Mouse (Mus musculus): ENCODE results near the gene Sumo1. TPM values are rescaled to one million over a fixed set of nuclear protein-coding genes. Genes with fewer than 3 reads are reported as not detected.

The Sumo1 gene
- total RNA-seq, 1 experiment = 161 TPM

- Histone ChIP-seq H3K4me1 (ENCODE audit: control insufficient read depth in 2 of 2, insufficient read depth in 2 of 2, low read length in 2 of 2, poor library complexity in 1 of 2) (peaks cover 0 to 6% of the 10 kb centered on the region in 2 experiments; a peak in 3 of 4 replicates), H3K9ac (ENCODE audit: insufficient read depth, low read depth, low read length, poor library complexity, severe bottlenecking) (no peak overlapping the region), H3K9me3 (ENCODE audit: control insufficient read depth, insufficient read depth, low read depth, low read length) (no peaks in the 10 kb centered on the region), H3K27ac (ENCODE audit: insufficient read depth, low read depth, low read length, poor library complexity, severe bottlenecking) (no peak overlapping the region), H3K36me3 (ENCODE audit: control insufficient read depth, insufficient read depth, low read length, poor library complexity, severe bottlenecking) (no peaks in the 10 kb centered on the region), H3K4me3 (ENCODE audit: insufficient read depth in 1 of 2, low read depth in 1 of 2, low read length in 2 of 2, poor library complexity in 1 of 2, severe bottlenecking in 1 of 2) (no peak overlapping the region)
- DNase-seq (ENCODE audit: low read depth, low spot score) = no peak
- no peak for TF ChIP-seq ZC3H11A (IDR thresholded peaks at IDR 0.05; ENCODE audit: borderline replicate concordance, low read depth, low read length)
- TF ChIP-seq HCFC1 (IDR thresholded peaks at IDR 0.05; ENCODE audit: borderline replicate concordance, insufficient read depth, low read length) = no peak
- no peak for TF ChIP-seq CHD2 (IDR thresholded peaks at IDR 0.05; ENCODE audit: low read depth, low read length)
- TF ChIP-seq ZNF384 (IDR thresholded peaks at IDR 0.05; ENCODE audit: low read depth, low read length) = no peak
- TF ChIP-seq MAFK (IDR thresholded peaks at IDR 0.05; ENCODE audit: insufficient read depth, low read depth, low read length) = no peak
- in situ Hi-C loops (cut with MboI; ENCODE audit: low sequenced_read_pairs in 2 of 2, unreplicated experiment in 2 of 2) = loop anchor here in 1 of 2 experiments (25.0 kb wide), 1 partner anchor 340 kb away; the partner anchor contains the start of gene Cdk15
Measured at GRCm38 (mm10) chr1:59602531-59603416, 67.9 kb downstream of the Sumo1 start.

- DNase-seq (ENCODE audit: low read depth, low spot score) = no peak
- no peak overlapping the region for H3K9ac ChIP-seq (ENCODE audit: insufficient read depth, low read depth, low read length, poor library complexity, severe bottlenecking)
- no peak overlapping the region for H3K27ac ChIP-seq (ENCODE audit: insufficient read depth, low read depth, low read length, poor library complexity, severe bottlenecking)
- H3K4me1 ChIP-seq (ENCODE audit: control insufficient read depth in 2 of 2, insufficient read depth in 2 of 2, low read length in 2 of 2, poor library complexity in 1 of 2) = peaks cover 0 to 5% of the 10 kb centered on the region in 2 experiments; a peak in 1 of 4 replicates
- no peak overlapping the region for H3K4me3 ChIP-seq (ENCODE audit: insufficient read depth in 1 of 2, low read depth in 1 of 2, low read length in 2 of 2, poor library complexity in 1 of 2, severe bottlenecking in 1 of 2)
- TF ChIP-seq ZNF384 (IDR thresholded peaks at IDR 0.05; ENCODE audit: low read depth, low read length) = no peak
- no peak for TF ChIP-seq ZC3H11A (IDR thresholded peaks at IDR 0.05; ENCODE audit: borderline replicate concordance, low read depth, low read length)
- TF ChIP-seq HCFC1 (IDR thresholded peaks at IDR 0.05; ENCODE audit: borderline replicate concordance, insufficient read depth, low read length) = no peak
- TF ChIP-seq CHD2 (IDR thresholded peaks at IDR 0.05; ENCODE audit: low read depth, low read length) = no peak
- no peak for TF ChIP-seq MAFK (IDR thresholded peaks at IDR 0.05; ENCODE audit: insufficient read depth, low read depth, low read length)
- no peaks in the 10 kb centered on the region for H3K9me3 ChIP-seq (ENCODE audit: control insufficient read depth, insufficient read depth, low read depth, low read length)
- in situ Hi-C loops (cut with MboI; ENCODE audit: low sequenced_read_pairs in 2 of 2, unreplicated experiment in 2 of 2) = no loop called here
- no peaks in the 10 kb centered on the region for H3K36me3 ChIP-seq (ENCODE audit: control insufficient read depth, insufficient read depth, low read length, poor library complexity, severe bottlenecking)
Measured at GRCm38 (mm10) chr1:59595609-59596008, 75.0 kb downstream of the Sumo1 start.

GRCm38 (mm10) chr1:59594586-59595266 is 75.9 kb downstream of the Sumo1 start:
- TF ChIP-seq ZNF384 (IDR thresholded peaks at IDR 0.05; ENCODE audit: low read depth, low read length) (no peak), CHD2 (IDR thresholded peaks at IDR 0.05; ENCODE audit: low read depth, low read length) (no peak), HCFC1 (IDR thresholded peaks at IDR 0.05; ENCODE audit: borderline replicate concordance, insufficient read depth, low read length) (no peak), ZC3H11A (IDR thresholded peaks at IDR 0.05; ENCODE audit: borderline replicate concordance, low read depth, low read length) (no peak), MAFK (IDR thresholded peaks at IDR 0.05; ENCODE audit: insufficient read depth, low read depth, low read length) (no peak)
- Histone ChIP-seq H3K4me3 (ENCODE audit: insufficient read depth in 1 of 2, low read depth in 1 of 2, low read length in 2 of 2, poor library complexity in 1 of 2, severe bottlenecking in 1 of 2) (no peak overlapping the region), H3K9me3 (ENCODE audit: control insufficient read depth, insufficient read depth, low read depth, low read length) (no peaks in the 10 kb centered on the region), H3K9ac (ENCODE audit: insufficient read depth, low read depth, low read length, poor library complexity, severe bottlenecking) (no peak overlapping the region), H3K4me1 (ENCODE audit: control insufficient read depth in 2 of 2, insufficient read depth in 2 of 2, low read length in 2 of 2, poor library complexity in 1 of 2) (peaks cover 0 to 5% of the 10 kb centered on the region in 2 experiments; a peak in 1 of 4 replicates), H3K27ac (ENCODE audit: insufficient read depth, low read depth, low read length, poor library complexity, severe bottlenecking) (no peak overlapping the region), H3K36me3 (ENCODE audit: control insufficient read depth, insufficient read depth, low read length, poor library complexity, severe bottlenecking) (no peaks in the 10 kb centered on the region)
- DNase-seq (ENCODE audit: low read depth, low spot score) = no peak
- in situ Hi-C loops (cut with MboI; ENCODE audit: low sequenced_read_pairs in 2 of 2, unreplicated experiment in 2 of 2) = no loop called here

GRCm38 (mm10) chr1:59593622-59594035 is 77.0 kb downstream of the Sumo1 start:
- Histone ChIP-seq H3K4me1 (ENCODE audit: control insufficient read depth in 2 of 2, insufficient read depth in 2 of 2, low read length in 2 of 2, poor library complexity in 1 of 2) (peaks cover 0 to 5% of the 10 kb centered on the region in 2 experiments; a peak in 1 of 4 replicates), H3K4me3 (ENCODE audit: insufficient read depth in 1 of 2, low read depth in 1 of 2, low read length in 2 of 2, poor library complexity in 1 of 2, severe bottlenecking in 1 of 2) (no peak overlapping the region), H3K27ac (ENCODE audit: insufficient read depth, low read depth, low read length, poor library complexity, severe bottlenecking) (no peak overlapping the region), H3K9me3 (ENCODE audit: control insufficient read depth, insufficient read depth, low read depth, low read length) (no peaks in the 10 kb centered on the region), H3K36me3 (ENCODE audit: control insufficient read depth, insufficient read depth, low read length, poor library complexity, severe bottlenecking) (no peaks in the 10 kb centered on the region), H3K9ac (ENCODE audit: insufficient read depth, low read depth, low read length, poor library complexity, severe bottlenecking) (no peak overlapping the region)
- in situ Hi-C loops (cut with MboI; ENCODE audit: low sequenced_read_pairs in 2 of 2, unreplicated experiment in 2 of 2) = no loop called here
- TF ChIP-seq ZNF384 (IDR thresholded peaks at IDR 0.05; ENCODE audit: low read depth, low read length) = no peak
- no peak for TF ChIP-seq HCFC1 (IDR thresholded peaks at IDR 0.05; ENCODE audit: borderline replicate concordance, insufficient read depth, low read length)
- no peak for TF ChIP-seq CHD2 (IDR thresholded peaks at IDR 0.05; ENCODE audit: low read depth, low read length)
- TF ChIP-seq ZC3H11A (IDR thresholded peaks at IDR 0.05; ENCODE audit: borderline replicate concordance, low read depth, low read length) = no peak
- no peak for TF ChIP-seq MAFK (IDR thresholded peaks at IDR 0.05; ENCODE audit: insufficient read depth, low read depth, low read length)
- DNase-seq (ENCODE audit: low read depth, low spot score) = no peak
